In genomic region chr13:108214485-108215107, GRCm38 (mm10) we compare ENCODE assay signal across 8 mouse cellular contexts. TPM values are rescaled to one million over a fixed set of nuclear protein-coding genes. Genes with fewer than 3 reads are reported as not detected.
DNase-seq lines count a peak whose midpoint lies in the region; ATAC-seq lines count a peak whose summit lies in the region.

No protein-coding gene starts in this region.

- peak; percentile 12 to 19 for DNase-seq in layer of hippocampus, postnatal 25 days (ENCODE audit: extremely low spot score in 1 of 2, low spot score in 1 of 2)
- DNase-seq in layer of hippocampus, adult 9-10 months (ENCODE audit: low spot score) = no peak
- DNase-seq in brain, adult 2 months (ENCODE audit: low read depth, low spot score) = peak; percentile 41
- DNase-seq in forebrain, embryonic 11.5 days (ENCODE audit: low spot score) = peak; percentile 71
- no peak for DNase-seq in hindbrain, embryonic 14.5 days (ENCODE audit: low spot score)
- peak; percentile 4 for DNase-seq in liver
- peak; percentile 40 for DNase-seq in testis, postnatal 10 days (ENCODE audit: low spot score)

- peak overlapping the region; percentile 65 for H3K9ac ChIP-seq in forebrain, embryonic 11.5 days (ENCODE audit: low read length)
- peak overlapping the region; percentile 70 for H3K9ac ChIP-seq in hindbrain, embryonic 14.5 days
- H3K9ac ChIP-seq in midbrain, embryonic 13.5 days (replicated peaks) = peak overlapping the region; percentile 78

- ATAC-seq in forebrain, embryonic 11.5 days (replicated peaks; ENCODE audit: low FRiP score) = peak; percentile 75
- peak; percentile 72 for ATAC-seq in hindbrain, embryonic 14.5 days (ENCODE audit: low FRiP score)
- ATAC-seq in midbrain, embryonic 13.5 days = no peak; the same call in none of the 2 replicates

- H3K4me2 ChIP-seq in forebrain, embryonic 11.5 days (ENCODE audit: low read depth, low read length, severe bottlenecking) = peak overlapping the region; percentile 100
- H3K4me2 ChIP-seq in hindbrain, embryonic 14.5 days (replicated peaks) = peak overlapping the region; percentile 98
- H3K4me2 ChIP-seq in midbrain, embryonic 13.5 days (replicated peaks) = peak overlapping the region; percentile 99

- peaks cover 25% of the 10 kb centered on the region; the same call in 1 of the 2 replicates for H3K27me3 ChIP-seq in forebrain, embryonic 11.5 days (ENCODE audit: control insufficient read depth, insufficient read depth, low read length)
- peaks cover 46% of the 10 kb centered on the region for H3K27me3 ChIP-seq in hindbrain, embryonic 14.5 days (ENCODE audit: control insufficient read depth, insufficient read depth, low read length)
- H3K27me3 ChIP-seq in midbrain, embryonic 13.5 days = peaks cover 55% of the 10 kb centered on the region

- under 1% methylated on average over 48 of the region's 50 CpGs for WGBS in forebrain, embryonic 11.5 days
- under 1% methylated on average over 45 of the region's 50 CpGs for WGBS in hindbrain, embryonic 14.5 days
- WGBS in midbrain, embryonic 13.5 days = under 1% methylated on average over 48 of the region's 50 CpGs

- peak overlapping the region; percentile 69 for H3K4me3 ChIP-seq in forebrain, embryonic 11.5 days (ENCODE audit: low read depth, low read length)
- H3K4me3 ChIP-seq in hindbrain, embryonic 14.5 days (replicated peaks; ENCODE audit: low read length) = peak overlapping the region; percentile 76
- H3K4me3 ChIP-seq in midbrain, embryonic 13.5 days (replicated peaks) = peak overlapping the region; percentile 81

- no peaks in the 10 kb centered on the region for H3K9me3 ChIP-seq in forebrain, embryonic 11.5 days (ENCODE audit: control insufficient read depth, low read length)
- no peaks in the 10 kb centered on the region for H3K9me3 ChIP-seq in hindbrain, embryonic 14.5 days (ENCODE audit: control insufficient read depth, low read length)
- H3K9me3 ChIP-seq in midbrain, embryonic 13.5 days = no peaks in the 10 kb centered on the region

- no peaks in the 10 kb centered on the region for H3K36me3 ChIP-seq in forebrain, embryonic 11.5 days (ENCODE audit: control insufficient read depth, insufficient read depth, low read length)
- no peaks in the 10 kb centered on the region for H3K36me3 ChIP-seq in hindbrain, embryonic 14.5 days (replicated peaks; ENCODE audit: control insufficient read depth, insufficient read depth)
- H3K36me3 ChIP-seq in midbrain, embryonic 13.5 days = no peaks in the 10 kb centered on the region

- H3K4me1 ChIP-seq in forebrain, embryonic 11.5 days (replicated peaks; ENCODE audit: control insufficient read depth, insufficient read depth, low read length) = no peaks in the 10 kb centered on the region
- 0 out of 2 replicates have a peak, but pooled peaks cover 3% of the 10 kb centered on the region for H3K4me1 ChIP-seq in hindbrain, embryonic 14.5 days (replicated peaks; ENCODE audit: control insufficient read depth, insufficient read depth, low read length)
- H3K4me1 ChIP-seq in midbrain, embryonic 13.5 days (replicated peaks) = peaks cover 17% of the 10 kb centered on the region

- no peak overlapping the region for H3K27ac ChIP-seq in forebrain, embryonic 11.5 days (ENCODE audit: low read depth, low read length)
- no peak overlapping the region for H3K27ac ChIP-seq in hindbrain, embryonic 14.5 days
- H3K27ac ChIP-seq in midbrain, embryonic 13.5 days = no peak overlapping the region

RNA-seq across cellular contexts. Expression of gene Elovl7, which starts 0.4 kb away (rescaled TPM):
- total RNA-seq in layer of hippocampus, postnatal 25 days (2021) = 10 to 100 TPM; 10.4 to 12.0 TPM
- polyA plus RNA-seq in forebrain, embryonic 11.5 days (2014; fragmentation: Nextera tagmentation; extraction: Ambion mirVana) = 1.1 and 1.4 TPM in 2 replicates
- 2.5 and 3.0 TPM in 2 replicates for polyA plus RNA-seq in hindbrain, embryonic 14.5 days (2014; fragmentation: Nextera tagmentation; extraction: Ambion mirVana)
- polyA plus RNA-seq in midbrain, embryonic 13.5 days (2015; fragmentation: Nextera tagmentation; extraction: Ambion mirVana) = 0.74 and 0.99 TPM in 2 replicates

RNA-seq across cellular contexts. Expression of gene Ercc8, which starts 56.1 kb away (rescaled TPM):
- total RNA-seq in layer of hippocampus, postnatal 25 days (2021) = 10 to 100 TPM; 16.9 to 18.4 TPM
- 25.0 and 26.7 TPM in 2 replicates for polyA plus RNA-seq in forebrain, embryonic 11.5 days (2014; fragmentation: Nextera tagmentation; extraction: Ambion mirVana)
- polyA plus RNA-seq in hindbrain, embryonic 14.5 days (2014; fragmentation: Nextera tagmentation; extraction: Ambion mirVana) = 30.8 and 31.5 TPM in 2 replicates
- 29.1 and 30.0 TPM in 2 replicates for polyA plus RNA-seq in midbrain, embryonic 13.5 days (2015; fragmentation: Nextera tagmentation; extraction: Ambion mirVana)

RNA-seq across cellular contexts. Expression of gene Ndufaf2, which starts 56.2 kb away (rescaled TPM):
- total RNA-seq in layer of hippocampus, postnatal 25 days (2021) = 10 to 100 TPM; 21.2 to 22.1 TPM
- polyA plus RNA-seq in forebrain, embryonic 11.5 days (2014; fragmentation: Nextera tagmentation; extraction: Ambion mirVana) = 86.0 and 96.1 TPM in 2 replicates
- 68.5 and 70.5 TPM in 2 replicates for polyA plus RNA-seq in hindbrain, embryonic 14.5 days (2014; fragmentation: Nextera tagmentation; extraction: Ambion mirVana)
- 75.4 and 81.5 TPM in 2 replicates for polyA plus RNA-seq in midbrain, embryonic 13.5 days (2015; fragmentation: Nextera tagmentation; extraction: Ambion mirVana)

Comparison
In these comparisons a context has a peak if more than half of its experiments do, and no peak if none do; other contexts are left out.
1. DNase-seq: peak in layer of hippocampus, postnatal 25 days (2 of 2), brain, adult 2 months (single experiment), forebrain, embryonic 11.5 days (single experiment), liver (single experiment) and testis, postnatal 10 days (single experiment); none in layer of hippocampus, adult 9-10 months (single experiment) and hindbrain, embryonic 14.5 days (single experiment).
2. Peak in every context shown above with its lines, with median percentiles within 50 percentile points of each other: H3K4me2 ChIP-seq, H3K4me3 ChIP-seq and H3K9ac ChIP-seq.